Mouse (Mus musculus) embryonic facial prominence, embryonic 13.5 days (tissue): ENCODE data around the gene Vmn2r21. TPM values are rescaled to one million over a fixed set of nuclear protein-coding genes. Genes with fewer than 3 reads are reported as not detected.
"Not testable (repeated sequence)": the region's sequence is repeated elsewhere in the genome, so short reads cannot be mapped to it uniquely, and the experiment has no call there.

ENCODE experiments used
- ATAC-seq: fragments of 200-750 bp; cut with Nextera tagmentation; 2 replicates; pipeline ENCODE4 v1.8.0; 2017; ENCODE audit warnings: low read depth; ENCODE audit not compliant: insufficient number of reproducible peaks, insufficient read depth, low FRiP score, low TSS enrichment
- H3K27ac ChIP-seq: fragments of 300-500 bp; sonication (generic); 2 replicates; pipeline ENCODE4 v1.5.1; 2015; ENCODE audit warnings: moderate library complexity, mild to moderate bottlenecking, inconsistent platforms
- H3K27me3 ChIP-seq: fragments of 300-500 bp; sonication (generic); 2 replicates; pipeline ENCODE4 v1.6.1; 2015; ENCODE audit warnings: mild to moderate bottlenecking, inconsistent platforms
- H3K36me3 ChIP-seq: fragments of 300-500 bp; sonication (generic); 2 replicates; pipeline ENCODE4 v1.6.1; 2015; ENCODE audit warnings: mild to moderate bottlenecking, inconsistent platforms
- H3K4me1 ChIP-seq: fragments of 300-500 bp; sonication (generic); 2 replicates; pipeline ENCODE4 v1.6.1; 2015; ENCODE audit warnings: inconsistent platforms
- H3K4me2 ChIP-seq: fragments of 300-500 bp; sonication (generic); 2 replicates; pipeline ENCODE4 v1.6.1; 2015; ENCODE audit warnings: moderate library complexity, mild to moderate bottlenecking, inconsistent platforms
- H3K4me3 ChIP-seq: fragments of 300-500 bp; sonication (generic); 2 replicates; pipeline ENCODE4 v1.5.1; 2015; ENCODE audit warnings: mild to moderate bottlenecking, inconsistent platforms
- H3K9ac ChIP-seq: fragments of 300-500 bp; sonication (generic); 2 replicates; pipeline ENCODE4 v1.6.1; 2015; ENCODE audit warnings: mild to moderate bottlenecking, inconsistent platforms
- H3K9me3 ChIP-seq: fragments of 300-500 bp; sonication (generic); 2 replicates; pipeline ENCODE4 v1.6.1; 2016; ENCODE audit warnings: inconsistent platforms
- WGBS: fragments of 180-500 bp; shearing (Covaris S2); methylation state at CpG from one replicate; pipeline ENCODE4 v1.1.7; 2015; ENCODE audit warnings: mixed read lengths; 5-methylcytosine and 5-hydroxymethylcytosine counted together
- polyA plus RNA-seq: library from polyadenylated mRNA; unstranded; fragments of >200 nt; fragmentation: Nextera tagmentation; extraction: Ambion mirVana; gene quantifications from 2 replicates; pipeline ENCODE4 v1.2.1, GENCODE M21; 2015

The Vmn2r21 gene
- polyA plus RNA-seq: not detected in 2 replicates

DNA sequence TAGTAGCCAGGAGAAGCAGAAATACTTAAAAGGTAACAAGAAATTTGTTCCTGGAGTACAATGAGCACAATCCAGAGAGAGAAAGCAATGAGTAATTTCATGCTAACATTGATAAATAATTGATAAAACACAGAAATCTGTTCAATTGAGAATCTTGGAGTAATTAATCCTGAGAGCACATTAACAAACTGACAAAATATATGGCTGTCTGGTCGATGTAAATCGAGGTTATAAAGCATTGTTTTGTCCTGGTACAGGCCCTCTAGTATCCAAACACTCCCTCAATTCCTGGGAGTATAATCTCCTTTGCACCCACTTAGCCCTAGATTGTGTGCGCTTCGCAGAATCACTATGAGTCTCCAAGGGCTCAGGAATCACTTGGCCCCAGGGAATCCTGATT is at the start of gene Vmn2r21:
TSS of gene Vmn2r21 (minus strand) at position 101 of the 400 bp plus-strand sequence.
- H3K27me3 ChIP-seq, H3K9me3 ChIP-seq, H3K27ac ChIP-seq, H3K36me3 ChIP-seq, H3K4me1 ChIP-seq, ATAC-seq, H3K4me2 ChIP-seq, H3K4me3 ChIP-seq, H3K9ac ChIP-seq: not testable (repeated sequence)
- WGBS: no CpG with 5 or more reads among the region's 4 CpGs

DNA sequence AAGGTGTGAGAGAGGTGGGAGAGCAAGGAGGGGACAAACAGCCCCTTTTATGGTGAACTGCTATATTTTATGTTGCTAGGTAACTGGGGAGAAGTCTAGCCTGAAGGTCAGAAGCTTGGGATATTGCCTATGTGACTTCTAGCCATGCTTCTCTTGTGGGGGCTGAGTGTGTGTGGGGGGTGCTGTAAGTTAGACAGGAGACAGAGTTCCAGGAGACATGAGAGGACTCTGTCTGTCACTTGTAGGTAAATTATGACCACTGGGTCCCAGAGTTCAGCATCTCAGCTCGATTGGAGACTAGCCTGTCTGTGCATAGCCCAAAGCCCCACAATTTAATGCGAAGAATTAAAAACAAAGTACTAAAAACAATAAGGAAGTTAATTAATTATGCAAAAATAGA is 41.5 kb upstream of the Vmn2r21 start:
- not testable (repeated sequence) for H3K9me3 ChIP-seq, ATAC-seq, H3K36me3 ChIP-seq, H3K4me2 ChIP-seq, H3K27ac ChIP-seq, H3K4me1 ChIP-seq, H3K9ac ChIP-seq, H3K27me3 ChIP-seq, H3K4me3 ChIP-seq
- no CpG with 5 or more reads among the region's 2 CpGs for WGBS

DNA sequence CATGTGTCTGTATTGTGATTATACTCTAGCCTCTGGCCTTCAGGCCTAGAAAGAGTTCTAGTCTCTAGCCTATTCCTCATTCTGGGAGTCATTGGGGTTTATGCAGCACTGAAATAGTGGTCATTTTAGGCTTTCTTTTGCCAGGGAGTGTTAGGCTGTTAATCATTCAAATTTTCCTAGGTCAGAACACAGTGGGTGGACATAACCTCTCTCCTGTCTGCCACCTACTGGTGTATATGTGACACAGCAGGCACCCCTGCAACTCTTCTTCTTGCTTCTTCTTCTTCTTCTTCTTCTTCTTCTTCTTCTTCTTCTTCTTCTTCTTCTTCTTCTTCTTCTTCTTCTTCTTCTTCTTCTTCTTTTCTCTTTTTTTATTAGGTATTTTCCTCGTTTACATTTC is 6.5 kb upstream of the Vmn2r21 start:
- H3K36me3 ChIP-seq, H3K4me3 ChIP-seq, ATAC-seq, H3K4me1 ChIP-seq, H3K27me3 ChIP-seq, H3K4me2 ChIP-seq, H3K9ac ChIP-seq, H3K9me3 ChIP-seq, H3K27ac ChIP-seq: not testable (repeated sequence)
- no CpG with 5 or more reads among the region's 1 CpGs for WGBS

DNA sequence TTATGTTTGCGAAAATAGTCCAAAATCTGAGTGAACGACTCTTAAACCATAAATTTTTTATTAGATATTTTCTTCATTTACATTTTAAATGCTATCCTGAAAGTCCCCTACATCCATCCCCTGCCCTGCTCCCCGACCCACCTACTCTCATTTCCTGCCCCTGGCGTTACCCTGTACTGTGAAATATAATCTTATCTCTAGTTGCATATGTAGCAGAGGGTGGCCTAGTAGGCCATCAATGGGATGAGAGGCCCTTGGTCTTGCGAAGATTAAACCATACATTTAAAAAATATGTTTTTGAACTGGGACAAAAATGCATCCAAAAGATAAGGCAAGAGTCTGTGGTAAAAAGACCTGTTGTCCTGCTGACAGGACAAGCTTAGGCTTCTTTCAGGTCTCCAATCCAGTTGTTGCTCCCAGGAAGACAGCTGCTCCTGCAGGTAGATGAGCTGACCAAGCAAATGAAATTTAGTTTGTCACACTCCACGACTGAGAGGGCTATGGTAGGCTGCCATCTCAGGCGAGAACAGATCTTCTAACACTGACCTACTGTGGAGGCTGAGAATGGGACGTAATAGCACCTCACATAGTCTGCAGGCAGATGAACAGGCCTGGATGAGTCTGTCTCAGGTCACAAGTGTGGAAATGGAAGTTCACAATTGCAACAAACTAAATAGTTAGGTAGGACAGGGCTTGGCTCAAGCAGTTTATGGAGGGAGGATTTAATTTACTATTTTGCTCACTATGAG is 10.8 kb downstream of the Vmn2r21 start:
- H3K9ac ChIP-seq, H3K36me3 ChIP-seq, H3K9me3 ChIP-seq, H3K27me3 ChIP-seq, H3K4me1 ChIP-seq, H3K27ac ChIP-seq, H3K4me2 ChIP-seq, ATAC-seq, H3K4me3 ChIP-seq: not testable (repeated sequence)
- no CpG with 5 or more reads among the region's 8 CpGs for WGBS

DNA sequence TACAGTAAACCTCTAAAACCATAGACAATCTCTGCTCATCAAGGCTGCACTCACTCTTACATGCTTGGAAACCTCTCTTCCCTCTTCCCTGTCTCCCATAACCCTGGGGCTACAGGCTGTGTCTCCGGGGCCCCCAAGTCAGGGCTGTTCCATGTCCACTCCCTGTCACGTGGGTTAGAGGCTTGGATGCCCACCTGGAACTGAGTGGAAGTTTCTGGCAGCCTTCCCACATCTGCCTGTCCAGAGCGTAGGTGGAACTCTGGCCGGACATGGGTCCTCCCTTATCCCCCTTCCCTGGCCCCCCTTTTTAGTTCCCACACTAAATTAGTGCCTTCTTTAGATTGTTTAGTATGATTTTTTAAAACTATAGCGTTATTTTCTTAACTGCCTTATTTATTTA is 60.2 kb downstream of the Vmn2r21 start:
- not testable (repeated sequence) for H3K27ac ChIP-seq, H3K4me1 ChIP-seq, H3K9ac ChIP-seq, H3K36me3 ChIP-seq, H3K4me2 ChIP-seq, H3K9me3 ChIP-seq, H3K4me3 ChIP-seq, ATAC-seq, H3K27me3 ChIP-seq
- WGBS: no CpG with 5 or more reads among the region's 5 CpGs

DNA sequence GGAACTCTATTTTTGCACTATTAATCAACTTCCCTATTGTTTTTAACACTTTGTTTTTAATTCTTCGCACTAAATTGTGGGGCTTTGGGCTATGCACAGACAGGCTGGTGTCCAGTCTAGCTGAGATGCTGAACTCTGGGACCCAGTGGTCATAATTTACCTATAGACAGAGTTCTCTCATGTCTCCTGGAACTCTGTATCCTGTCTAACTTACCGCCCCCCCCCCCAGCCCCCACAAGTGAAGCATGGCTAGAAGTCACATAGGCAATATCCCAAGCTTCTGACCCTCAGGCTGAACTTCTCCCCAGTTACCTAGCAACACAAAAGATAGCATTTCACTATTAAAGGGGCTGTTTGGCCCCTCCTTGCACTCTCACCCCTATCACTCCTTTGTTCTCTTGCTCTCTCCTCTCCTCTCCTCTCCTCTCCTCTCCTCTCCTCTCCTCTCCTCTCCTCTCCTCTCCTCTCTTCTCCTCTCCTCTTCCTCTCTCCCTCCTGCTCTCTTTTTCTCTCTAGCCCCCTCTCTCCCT is 60.7 kb downstream of the Vmn2r21 start:
- not testable (repeated sequence) for H3K4me1 ChIP-seq, H3K9ac ChIP-seq, H3K36me3 ChIP-seq, H3K4me2 ChIP-seq, H3K27ac ChIP-seq, H3K27me3 ChIP-seq, H3K9me3 ChIP-seq, H3K4me3 ChIP-seq, ATAC-seq
- WGBS: no CpG with 5 or more reads among the region's 2 CpGs

DNA sequence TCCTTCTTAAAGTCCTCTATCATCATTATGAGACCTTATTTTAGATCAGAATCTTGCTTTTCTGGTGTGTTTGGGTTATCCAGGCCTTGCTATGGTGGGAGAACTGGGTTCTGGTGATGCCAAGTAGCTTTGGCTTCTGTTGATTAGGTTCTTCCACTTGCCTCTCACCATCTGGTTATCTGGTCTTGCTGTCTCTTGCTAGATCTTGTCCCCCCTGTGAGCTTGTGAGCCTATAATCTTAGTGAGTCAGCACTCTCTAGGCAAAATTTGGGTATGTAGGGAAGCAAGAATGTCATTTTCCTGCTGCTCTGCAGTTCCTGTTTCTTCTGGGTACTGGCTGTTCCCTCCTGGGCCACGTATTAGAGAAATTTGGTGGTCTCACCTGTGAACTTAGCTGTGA is 64.6 kb downstream of the Vmn2r21 start:
- H3K4me3 ChIP-seq, H3K4me1 ChIP-seq, H3K27me3 ChIP-seq, H3K4me2 ChIP-seq, ATAC-seq, H3K36me3 ChIP-seq, H3K27ac ChIP-seq, H3K9me3 ChIP-seq, H3K9ac ChIP-seq: not testable (repeated sequence)
- no CpG with 5 or more reads among the region's 1 CpGs for WGBS

Other genes starting within 250 kb of the Vmn2r21 start
- gene Clec4e, start 243.5 kb downstream of the Vmn2r21 start, polyA plus RNA-seq: 0.25 TPM in 1 of 2 replicates, not detected in the other
- gene Vmn2r19, start 225.1 kb downstream of the Vmn2r21 start, polyA plus RNA-seq: not detected in 2 replicates
- gene Vmn2r20, start 115.3 kb downstream of the Vmn2r21 start, polyA plus RNA-seq: not detected in 2 replicates
- gene Vmn2r22, start 117.3 kb upstream of the Vmn2r21 start, polyA plus RNA-seq: not detected in 2 replicates
- gene Vmn2r23, start 169.3 kb upstream of the Vmn2r21 start, polyA plus RNA-seq: not detected in 2 replicates
- not detected in 2 replicates for gene Vmn2r24, start 245.5 kb upstream of the Vmn2r21 start, polyA plus RNA-seq